Mouse (Mus musculus) right cerebral cortex, postnatal 10 days (tissue): Measurements from ENCODE around the gene Rab21.
"Not testable (repeated sequence)": the region's sequence is repeated elsewhere in the genome, so short reads cannot be mapped to it uniquely, and the experiment has no call there.

ENCODE experiments used
- DNase-seq, 2 experiments: peaks; one replicate each; pipeline ENCODE4 v3.0.0; 2021; ENCODE audit warnings: low spot score in 2 of 2

Gene Rab21

DNA sequence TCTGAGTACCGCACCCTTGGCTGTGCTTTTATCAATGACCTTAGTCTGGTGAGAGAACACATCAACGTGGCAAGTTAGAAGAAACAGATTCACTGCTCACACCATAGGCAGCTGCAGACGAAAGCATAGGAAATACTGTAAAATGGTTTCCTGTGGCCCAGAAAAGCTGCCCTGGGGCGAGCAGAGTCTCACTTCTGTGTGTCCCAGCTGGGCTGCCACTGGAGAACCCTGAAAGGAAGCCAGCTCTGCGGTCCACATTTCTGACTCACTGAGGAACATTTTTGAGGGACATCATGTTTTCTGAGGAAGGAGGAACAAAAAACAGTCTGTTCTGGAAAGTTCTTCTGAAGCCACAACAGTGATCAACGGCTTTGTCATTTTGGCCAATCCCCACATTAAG lies 13.1 kb upstream of the Rab21 start:
- no peak for DNase-seq

GRCm38 (mm10) chr10:115323295-115323694 lies 7.9 kb upstream of the Rab21 start:
- DNase-seq, result peak; percentile 65 to 82

DNA sequence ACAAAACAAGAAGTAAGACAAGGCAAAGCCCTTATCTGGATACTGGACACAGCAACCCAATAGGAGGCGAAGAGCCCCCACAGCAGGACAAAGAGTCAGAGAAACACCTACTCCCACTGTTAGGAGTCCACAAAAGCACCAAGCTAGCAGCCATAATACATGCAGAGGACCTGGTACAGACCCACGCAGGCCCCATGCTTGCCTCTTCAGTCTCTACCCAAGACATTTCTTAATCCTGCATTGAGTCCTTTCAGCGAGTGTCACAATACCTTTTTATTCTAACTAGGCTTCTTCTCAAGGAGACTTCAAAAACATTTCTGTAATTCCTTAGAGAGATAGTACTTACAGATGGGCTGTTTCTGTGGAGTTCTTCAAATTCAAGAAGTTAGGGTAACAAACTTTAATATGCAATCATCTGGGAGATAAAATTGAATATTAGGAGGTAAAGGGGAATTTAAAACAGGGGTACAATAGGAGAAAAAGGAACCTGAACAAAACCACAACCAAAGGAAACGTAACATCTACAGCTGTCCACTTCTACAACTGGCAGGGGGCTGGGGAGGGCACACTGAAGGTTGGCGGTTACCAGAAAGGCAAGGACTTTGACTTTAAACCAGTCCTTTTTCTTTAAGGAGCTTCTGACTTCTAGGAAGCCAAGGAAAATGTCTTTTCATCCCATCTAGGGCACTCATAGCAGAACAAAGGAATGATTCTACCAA lies 6.1 kb upstream of the Rab21 start:
- no peak for DNase-seq

- not testable (repeated sequence) for DNase-seq
These were observed 3.0 kb upstream of the Rab21 start for GRCm38 (mm10) chr10:115318388-115318787.

- peak in 1 of 2 experiments; percentile 38 for DNase-seq
These were observed 919 bp upstream of the Rab21 start for GRCm38 (mm10) chr10:115316313-115316712.

DNA sequence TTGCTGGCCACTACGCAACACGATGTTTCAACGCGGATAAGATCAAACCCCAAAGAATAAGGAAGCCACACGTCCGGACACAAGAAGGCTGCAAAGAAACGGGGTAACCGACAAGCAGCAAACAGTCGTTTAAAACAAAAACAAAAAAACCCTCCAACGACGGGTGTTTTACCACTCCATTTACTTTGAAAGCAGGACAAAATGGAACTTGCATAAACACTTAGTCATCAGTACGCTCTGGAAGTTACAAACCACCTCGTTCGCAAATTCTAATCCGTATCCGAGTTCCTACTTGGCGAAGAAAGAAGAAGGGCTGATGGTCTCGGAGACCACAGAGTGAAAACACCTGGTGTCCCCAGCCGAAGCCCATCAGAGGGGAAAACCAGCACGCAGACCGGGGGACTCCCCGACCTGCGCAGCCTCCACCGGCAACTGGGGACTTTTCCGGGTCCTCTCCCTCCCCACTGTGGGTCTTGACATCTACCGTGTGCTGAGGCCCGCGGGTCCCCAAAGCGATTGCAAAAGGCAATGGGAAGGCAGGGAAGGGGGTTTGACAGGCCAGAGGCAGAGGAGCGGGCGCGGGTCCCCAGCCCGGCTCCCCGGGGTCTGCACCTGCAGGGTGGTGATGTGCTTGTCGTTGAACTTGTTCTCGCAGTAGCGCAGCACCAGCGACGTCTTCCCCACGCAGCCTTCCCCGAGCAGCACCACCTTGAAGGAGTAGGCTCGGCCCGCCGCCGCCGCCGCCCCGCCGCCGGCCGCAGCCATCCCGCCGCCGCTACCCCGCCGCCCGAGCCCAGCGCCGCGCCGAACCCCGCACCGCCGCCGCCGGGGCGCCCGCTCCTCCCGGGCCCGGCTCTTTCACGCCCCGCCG lies 577 bp downstream of the Rab21 start:
- DNase-seq, result peak; percentile 44 to 53

GRCm38 (mm10) chr10:115314287-115314581 lies 1.2 kb downstream of the Rab21 start:
- no peak for DNase-seq

DNA sequence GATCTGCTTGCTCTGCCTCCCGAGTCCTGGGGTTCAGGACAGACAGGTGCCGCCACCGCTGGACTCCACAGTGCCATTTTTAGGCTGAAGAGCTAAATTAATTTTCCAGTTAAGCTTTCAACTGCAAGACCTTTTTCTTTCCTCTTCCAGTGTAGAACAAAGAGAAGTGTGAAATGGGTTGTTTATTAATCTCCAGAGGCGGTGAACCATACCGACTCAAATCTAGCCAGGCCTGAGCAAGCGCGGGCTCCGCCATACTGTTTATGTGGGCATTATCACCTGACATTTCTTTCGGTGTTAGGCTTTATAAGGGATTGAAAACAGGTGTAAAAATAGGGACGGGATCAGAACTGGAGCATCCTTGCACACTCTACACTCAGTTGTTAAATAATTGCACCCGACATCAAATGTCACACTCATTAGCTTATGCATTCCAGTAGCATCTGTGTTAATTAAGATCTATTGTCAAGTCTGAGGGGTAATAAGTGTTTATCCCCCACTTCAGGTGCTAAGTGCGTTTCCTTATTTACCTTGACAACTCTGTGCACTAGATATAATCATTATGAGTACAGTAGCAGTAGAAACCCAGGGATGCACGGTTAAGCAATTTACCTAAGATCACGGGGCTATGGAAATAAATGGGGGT lies 1.6 kb downstream of the Rab21 start:
- DNase-seq, result peak in 1 of 2 experiments; percentile 21

GRCm38 (mm10) chr10:115312732-115313131 lies 2.7 kb downstream of the Rab21 start:
- DNase-seq, result no peak

DNA sequence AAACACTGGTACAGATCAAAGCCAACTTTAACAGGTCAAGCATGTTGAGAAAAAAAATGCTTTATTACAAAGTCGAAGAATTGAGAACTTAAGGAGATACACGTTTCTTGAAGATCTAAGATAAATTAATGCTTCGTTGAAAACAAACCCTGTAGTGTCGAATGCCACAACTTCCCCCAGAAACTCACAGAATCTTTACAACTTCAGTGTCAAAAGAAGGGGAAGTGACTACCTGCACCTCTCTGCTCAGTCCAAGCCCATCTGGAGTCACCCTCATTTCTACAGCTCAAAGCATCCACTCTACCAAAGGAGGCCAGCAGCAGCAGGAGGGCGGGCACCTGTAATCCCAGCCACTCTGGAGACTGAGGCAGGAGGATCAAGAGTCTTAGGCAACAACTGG lies 3.2 kb downstream of the Rab21 start:
- no peak for DNase-seq

DNA sequence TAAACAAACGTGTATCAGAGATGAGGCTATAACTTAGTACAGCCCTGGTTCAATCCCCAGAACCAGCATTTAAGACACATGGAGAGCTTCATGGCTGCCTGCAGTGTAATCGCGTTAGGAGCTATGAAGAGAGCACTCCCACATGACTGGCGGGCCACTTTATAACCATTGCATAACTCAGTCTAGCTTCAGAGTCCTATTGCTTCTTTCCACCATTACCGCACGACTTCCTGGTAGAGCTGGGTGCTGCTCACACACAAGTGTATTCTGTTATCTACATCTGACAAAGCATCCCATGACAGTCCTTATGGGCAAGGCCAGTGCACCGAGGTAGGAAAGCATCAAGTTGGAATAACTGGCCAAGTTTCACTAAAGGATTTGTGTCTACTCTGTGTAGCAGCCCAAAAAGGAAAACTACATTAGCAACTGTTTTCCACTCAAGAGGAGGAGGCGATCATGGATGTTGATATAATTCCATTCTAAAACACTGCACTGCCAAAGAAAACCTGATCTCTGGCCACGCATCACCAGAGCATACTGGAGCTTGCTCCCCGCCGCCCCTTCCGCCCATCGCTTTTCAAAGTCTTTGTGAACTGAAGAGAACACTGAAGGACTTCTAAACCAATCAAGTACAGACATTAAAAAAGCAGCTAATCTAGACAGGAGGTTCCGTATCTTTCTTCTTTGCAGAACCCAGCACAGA lies 4.0 kb downstream of the Rab21 start:
- DNase-seq, result no peak

GRCm38 (mm10) chr10:115309191-115309590 lies 6.2 kb downstream of the Rab21 start:
- no peak for DNase-seq

- no peak for DNase-seq
These were observed 8.0 kb downstream of the Rab21 start for GRCm38 (mm10) chr10:115307331-115307875.

GRCm38 (mm10) chr10:115298683-115299082 lies 16.7 kb downstream of the Rab21 start:
- DNase-seq, result no peak

- no peak for DNase-seq
These were observed 17.8 kb downstream of the Rab21 start for GRCm38 (mm10) chr10:115297582-115297981.

- no peak for DNase-seq
These were observed 18.9 kb downstream of the Rab21 start for GRCm38 (mm10) chr10:115296401-115296935.

DNA sequence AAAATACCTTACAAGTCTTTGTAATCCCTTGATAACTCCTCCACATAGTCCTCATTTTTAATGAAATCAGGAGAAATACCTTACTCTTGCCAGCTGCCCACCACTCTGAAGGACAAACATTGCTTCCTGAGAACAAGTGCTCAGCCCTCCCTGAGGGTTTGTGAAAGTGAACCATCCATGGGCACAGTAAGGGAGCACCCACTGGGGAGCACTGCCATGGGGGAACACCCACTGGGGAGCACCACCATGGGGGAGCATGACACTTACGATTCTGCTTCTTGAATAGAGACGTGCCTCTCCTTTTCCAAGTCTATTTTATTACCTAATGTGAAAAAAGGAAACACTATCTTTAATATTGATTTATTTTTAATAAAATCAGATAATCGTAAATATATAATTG lies 20.2 kb downstream of the Rab21 start:
- DNase-seq, result no peak

DNA sequence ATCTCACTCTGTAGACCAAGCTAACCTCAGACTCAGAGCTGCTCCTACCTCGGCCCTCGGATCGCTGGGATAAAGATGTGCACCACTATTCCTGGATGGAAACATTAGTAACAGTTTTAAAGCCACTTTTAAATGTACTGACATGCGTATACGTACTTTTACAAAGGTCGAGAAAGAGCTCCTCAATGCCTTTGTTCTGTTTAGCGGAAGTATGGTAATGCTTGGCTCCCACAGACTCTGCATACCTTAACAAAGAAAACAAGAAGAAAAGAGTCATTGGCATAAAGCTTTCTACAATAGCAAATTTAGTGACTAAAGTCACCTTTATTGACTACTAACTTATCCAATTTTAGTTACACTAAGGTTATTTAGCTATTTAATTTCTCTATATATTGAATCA lies 20.7 kb downstream of the Rab21 start:
- DNase-seq, result no peak

DNA sequence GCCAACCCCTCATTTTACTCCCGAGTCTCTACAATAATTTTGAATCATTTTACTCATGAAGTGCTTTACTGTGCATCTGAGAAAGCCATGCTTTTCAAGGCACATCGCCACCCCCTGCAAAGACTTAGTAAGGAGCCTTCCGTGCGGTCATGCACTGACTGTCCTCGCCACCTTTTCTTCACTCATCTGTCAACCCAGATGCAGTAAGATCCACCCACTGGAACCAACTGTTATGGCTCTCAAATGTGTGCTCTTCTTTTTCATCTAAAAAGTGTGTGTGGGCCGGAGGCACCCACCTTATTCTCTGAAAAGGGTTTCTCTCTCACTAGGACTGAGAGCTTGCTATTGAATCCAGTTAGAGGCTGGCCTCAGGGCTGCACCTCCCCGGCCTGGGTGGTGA lies 21.4 kb downstream of the Rab21 start:
- DNase-seq, result no peak

DNA sequence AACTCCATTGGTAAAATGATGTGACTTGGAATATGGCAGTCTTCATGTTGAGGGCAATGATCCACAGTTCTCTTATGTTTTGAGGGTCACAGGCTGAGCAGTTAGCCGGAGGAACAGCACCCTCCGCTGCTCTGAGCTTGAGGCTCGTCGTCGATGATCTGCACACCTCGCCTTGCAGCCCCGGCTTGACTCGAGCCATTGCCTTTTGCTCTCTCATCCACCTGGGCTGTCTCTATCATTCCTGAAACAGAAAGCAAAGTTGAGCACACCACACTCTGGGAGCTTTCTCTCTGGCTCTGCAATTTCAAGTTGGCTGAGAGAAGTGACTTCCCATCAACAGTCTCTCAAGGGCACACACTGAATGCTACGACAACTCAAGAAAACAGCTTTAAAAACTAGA lies 24.7 kb downstream of the Rab21 start:
- peak in 1 of 2 experiments; percentile 13 for DNase-seq

DNA sequence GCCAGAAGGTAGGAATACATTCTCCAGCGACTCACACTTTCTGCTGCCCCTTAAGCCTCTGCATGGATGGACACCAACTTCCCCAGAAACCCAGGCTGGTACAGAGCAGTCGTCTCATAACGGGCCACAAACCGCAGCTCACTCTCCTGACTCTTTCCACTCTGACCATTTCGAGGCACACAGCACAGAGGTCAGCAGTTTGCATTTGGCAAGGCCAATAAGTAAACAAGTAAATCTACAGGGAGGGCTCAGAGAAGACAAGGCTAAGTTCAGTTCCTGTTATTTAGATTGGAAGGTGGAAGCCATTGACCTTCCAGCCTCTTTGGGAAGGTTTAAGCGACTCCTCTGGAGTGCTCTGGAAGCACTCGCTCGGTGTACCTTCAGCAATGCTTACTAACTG lies 26.5 kb downstream of the Rab21 start:
- peak in 1 of 2 experiments; percentile 9 for DNase-seq
